Mouse (Mus musculus): ENCODE measurements around the gene Dbh. TPM values are rescaled to one million over a fixed set of nuclear protein-coding genes. Genes with fewer than 3 reads are reported as not detected.

The Dbh gene
- polyA plus RNA-seq, 1 experiment from 2014 or later = 0.65 TPM

GRCm38 (mm10) chr2:27198551-27199246, 33.7 kb downstream of the Dbh start:
- Histone ChIP-seq H3K4me1 (replicated peaks; ENCODE audit: control insufficient read depth, insufficient read depth, low read length) (no peaks in the 10 kb centered on the region), H3K9ac (ENCODE audit: low read depth, low read length) (no peak overlapping the region), H3K9me3 (ENCODE audit: control insufficient read depth) (no peaks in the 10 kb centered on the region), H3K27ac (ENCODE audit: low read depth, low read length) (no peak overlapping the region), H3K4me3 (ENCODE audit: low read depth, low read length) (no peak overlapping the region), H3K4me2 (replicated peaks; ENCODE audit: low read depth) (no peak overlapping the region), H3K36me3 (ENCODE audit: control insufficient read depth, insufficient read depth) (no peaks in the 10 kb centered on the region), H3K27me3 (replicated peaks; ENCODE audit: control insufficient read depth, insufficient read depth, low read length) (no peaks in the 10 kb centered on the region)
- no peak for ATAC-seq
- 59% methylated on average over 5 of the region's 5 CpGs for WGBS
- TF ChIP-seq CTCF (IDR thresholded peaks at IDR 0.05; ENCODE audit: low read depth) = no peak

- Histone ChIP-seq H3K27ac (ENCODE audit: low read depth, low read length) (no peak overlapping the region), H3K9me3 (ENCODE audit: control insufficient read depth) (no peaks in the 10 kb centered on the region), H3K27me3 (replicated peaks; ENCODE audit: control insufficient read depth, insufficient read depth, low read length) (no peaks in the 10 kb centered on the region), H3K4me3 (ENCODE audit: low read depth, low read length) (no peak overlapping the region), H3K4me1 (replicated peaks; ENCODE audit: control insufficient read depth, insufficient read depth, low read length) (no peaks in the 10 kb centered on the region), H3K4me2 (replicated peaks; ENCODE audit: low read depth) (no peak overlapping the region), H3K36me3 (ENCODE audit: control insufficient read depth, insufficient read depth) (no peaks in the 10 kb centered on the region), H3K9ac (ENCODE audit: low read depth, low read length) (no peak overlapping the region)
- WGBS = 40% methylated on average over 1 of the region's 1 CpGs
- ATAC-seq = no peak
- TF ChIP-seq CTCF (IDR thresholded peaks at IDR 0.05; ENCODE audit: low read depth) = no peak
These were observed 35.6 kb downstream of the Dbh start for GRCm38 (mm10) chr2:27200586-27200985.

GRCm38 (mm10) chr2:27205666-27206065, 40.6 kb downstream of the Dbh start:
- no peak overlapping the region for H3K4me2 ChIP-seq (replicated peaks; ENCODE audit: low read depth)
- H3K36me3 ChIP-seq (ENCODE audit: control insufficient read depth, insufficient read depth) = no peaks in the 10 kb centered on the region
- H3K27ac ChIP-seq (ENCODE audit: low read depth, low read length) = no peak overlapping the region
- ATAC-seq = no peak
- 69% methylated on average over 10 of the region's 10 CpGs for WGBS
- H3K4me1 ChIP-seq (replicated peaks; ENCODE audit: control insufficient read depth, insufficient read depth, low read length) = no peaks in the 10 kb centered on the region
- TF ChIP-seq CTCF (IDR thresholded peaks at IDR 0.05; ENCODE audit: low read depth) = no peak
- no peaks in the 10 kb centered on the region for H3K27me3 ChIP-seq (replicated peaks; ENCODE audit: control insufficient read depth, insufficient read depth, low read length)
- H3K9me3 ChIP-seq (ENCODE audit: control insufficient read depth) = no peaks in the 10 kb centered on the region
- no peak overlapping the region for H3K9ac ChIP-seq (ENCODE audit: low read depth, low read length)
- no peak overlapping the region for H3K4me3 ChIP-seq (ENCODE audit: low read depth, low read length)

- H3K4me3 ChIP-seq (ENCODE audit: low read depth, low read length) = no peak overlapping the region
- H3K9ac ChIP-seq (ENCODE audit: low read depth, low read length) = no peak overlapping the region
- no peaks in the 10 kb centered on the region for H3K4me1 ChIP-seq (replicated peaks; ENCODE audit: control insufficient read depth, insufficient read depth, low read length)
- no peak for ATAC-seq
- H3K4me2 ChIP-seq (replicated peaks; ENCODE audit: low read depth) = no peak overlapping the region
- no peak for TF ChIP-seq CTCF (IDR thresholded peaks at IDR 0.05; ENCODE audit: low read depth)
- no peaks in the 10 kb centered on the region for H3K36me3 ChIP-seq (ENCODE audit: control insufficient read depth, insufficient read depth)
- no peaks in the 10 kb centered on the region for H3K27me3 ChIP-seq (replicated peaks; ENCODE audit: control insufficient read depth, insufficient read depth, low read length)
- no peak overlapping the region for H3K27ac ChIP-seq (ENCODE audit: low read depth, low read length)
- no peaks in the 10 kb centered on the region for H3K9me3 ChIP-seq (ENCODE audit: control insufficient read depth)
- WGBS = 65% methylated on average over 15 of the region's 15 CpGs
These were observed 41.2 kb downstream of the Dbh start for GRCm38 (mm10) chr2:27206128-27206797.

- no peak for TF ChIP-seq CTCF (IDR thresholded peaks at IDR 0.05; ENCODE audit: low read depth)
- H3K9ac ChIP-seq (ENCODE audit: low read depth, low read length) = no peak overlapping the region
- no peaks in the 10 kb centered on the region for H3K27me3 ChIP-seq (replicated peaks; ENCODE audit: control insufficient read depth, insufficient read depth, low read length)
- ATAC-seq = no peak
- WGBS = 93% methylated on average over 5 of the region's 5 CpGs
- no peak overlapping the region for H3K27ac ChIP-seq (ENCODE audit: low read depth, low read length)
- H3K4me3 ChIP-seq (ENCODE audit: low read depth, low read length) = no peak overlapping the region
- H3K4me1 ChIP-seq (replicated peaks; ENCODE audit: control insufficient read depth, insufficient read depth, low read length) = no peaks in the 10 kb centered on the region
- H3K9me3 ChIP-seq (ENCODE audit: control insufficient read depth) = no peaks in the 10 kb centered on the region
- no peaks in the 10 kb centered on the region for H3K36me3 ChIP-seq (ENCODE audit: control insufficient read depth, insufficient read depth)
- H3K4me2 ChIP-seq (replicated peaks; ENCODE audit: low read depth) = no peak overlapping the region
These were observed 42.1 kb downstream of the Dbh start for GRCm38 (mm10) chr2:27207126-27207525.

GRCm38 (mm10) chr2:27209370-27209769, 44.3 kb downstream of the Dbh start:
- H3K36me3 ChIP-seq (ENCODE audit: control insufficient read depth, insufficient read depth) = no peaks in the 10 kb centered on the region
- no peak overlapping the region for H3K4me3 ChIP-seq (ENCODE audit: low read depth, low read length)
- WGBS = 70% methylated on average over 9 of the region's 9 CpGs
- no peak for ATAC-seq
- TF ChIP-seq CTCF (IDR thresholded peaks at IDR 0.05; ENCODE audit: low read depth) = no peak
- no peak overlapping the region for H3K9ac ChIP-seq (ENCODE audit: low read depth, low read length)
- no peaks in the 10 kb centered on the region for H3K27me3 ChIP-seq (replicated peaks; ENCODE audit: control insufficient read depth, insufficient read depth, low read length)
- H3K4me1 ChIP-seq (replicated peaks; ENCODE audit: control insufficient read depth, insufficient read depth, low read length) = no peaks in the 10 kb centered on the region
- H3K4me2 ChIP-seq (replicated peaks; ENCODE audit: low read depth) = no peak overlapping the region
- H3K9me3 ChIP-seq (ENCODE audit: control insufficient read depth) = no peaks in the 10 kb centered on the region
- H3K27ac ChIP-seq (ENCODE audit: low read depth, low read length) = no peak overlapping the region

All from intestine, postnatal 0 days (tissue).